Mouse (Mus musculus): ENCODE measurements around the gene Gm47995. TPM values are rescaled to one million over a fixed set of nuclear protein-coding genes. Genes with fewer than 3 reads are reported as not detected.

The Gm47995 gene
- polyA plus RNA-seq, 1 experiment from 2014 or later = not detected

DNA sequence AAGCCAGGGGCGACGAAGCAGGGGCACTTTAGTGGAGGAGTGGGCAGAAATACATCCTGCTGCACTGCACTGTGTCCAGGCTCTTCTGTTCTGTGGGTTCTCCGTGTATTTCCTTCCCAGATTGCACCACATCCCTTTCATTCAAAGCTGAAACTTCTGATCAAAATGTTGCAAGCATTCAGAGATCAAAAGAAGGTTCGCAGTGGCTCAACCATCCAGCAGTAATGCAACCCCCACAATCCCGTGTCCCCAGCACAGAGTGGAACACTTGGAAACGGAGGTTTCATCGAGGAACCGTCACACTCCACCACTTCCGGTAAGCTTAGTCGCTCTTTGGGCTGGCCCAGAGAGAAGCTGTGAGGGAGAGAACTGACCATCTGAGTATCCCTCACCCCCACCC is 46.9 kb downstream of the Gm47995 start:
- TF ChIP-seq EP300 (optimal IDR thresholded peaks at IDR 0.05) (no peak), CTCF (IDR thresholded peaks at IDR 0.05; ENCODE audit: low read depth) (no peak)
- Histone ChIP-seq H3K9me3 (ENCODE audit: control insufficient read depth, low read length) (no peaks in the 10 kb centered on the region), H3K4me2 (replicated peaks; ENCODE audit: low read depth) (no peak overlapping the region), H3K27ac (replicated peaks) (no peak overlapping the region), H3K9ac (ENCODE audit: low read length) (no peak overlapping the region), H3K4me3 (ENCODE audit: low read depth, low read length) (no peak overlapping the region), H3K4me1 (replicated peaks; ENCODE audit: control insufficient read depth, insufficient read depth) (no peaks in the 10 kb centered on the region), H3K36me3 (ENCODE audit: control insufficient read depth, insufficient read depth, low read length) (no peaks in the 10 kb centered on the region), H3K27me3 (ENCODE audit: control insufficient read depth, insufficient read depth, low read length) (no peaks in the 10 kb centered on the region)
- DNase-seq (ENCODE audit: low spot score) (no peak), ATAC-seq (ENCODE audit: low FRiP score, low TSS enrichment) (no peak)
- WGBS = 85% methylated on average over 10 of the region's 10 CpGs

- DNase-seq (ENCODE audit: low spot score) (no peak), ATAC-seq (ENCODE audit: low FRiP score, low TSS enrichment) (no peak)
- Histone ChIP-seq H3K9ac (ENCODE audit: low read length) (no peak overlapping the region), H3K36me3 (ENCODE audit: control insufficient read depth, insufficient read depth, low read length) (no peaks in the 10 kb centered on the region), H3K9me3 (ENCODE audit: control insufficient read depth, low read length) (no peaks in the 10 kb centered on the region), H3K4me1 (replicated peaks; ENCODE audit: control insufficient read depth, insufficient read depth) (no peaks in the 10 kb centered on the region), H3K27ac (replicated peaks) (no peak overlapping the region), H3K4me3 (ENCODE audit: low read depth, low read length) (no peak overlapping the region), H3K4me2 (replicated peaks; ENCODE audit: low read depth) (no peak overlapping the region), H3K27me3 (ENCODE audit: control insufficient read depth, insufficient read depth, low read length) (no peaks in the 10 kb centered on the region)
- TF ChIP-seq EP300 (optimal IDR thresholded peaks at IDR 0.05) (no peak), CTCF (IDR thresholded peaks at IDR 0.05; ENCODE audit: low read depth) (no peak)
- 62% methylated on average over 2 of the region's 2 CpGs for WGBS
These were observed 47.6 kb downstream of the Gm47995 start for GRCm38 (mm10) chr1:151245846-151246245.

Other genes starting within 250 kb of the Gm47995 start
- gene Hmcn1, start 205.0 kb upstream of the Gm47995 start, polyA plus RNA-seq (2015; fragmentation: Nextera tagmentation; extraction: Ambion mirVana) = 7.5 and 8.0 TPM in 2 replicates
- not detected in 2 replicates for gene Gm47985, start 15.9 kb upstream of the Gm47995 start, polyA plus RNA-seq (2015; fragmentation: Nextera tagmentation; extraction: Ambion mirVana)
- 0.05 TPM in 1 of 2 replicates, not detected in the other for gene Gm8947, start 6.1 kb upstream of the Gm47995 start, polyA plus RNA-seq (2015; fragmentation: Nextera tagmentation; extraction: Ambion mirVana)
- gene 3110040M04Rik, start 5.7 kb downstream of the Gm47995 start, polyA plus RNA-seq (2015; fragmentation: Nextera tagmentation; extraction: Ambion mirVana) = not detected in 2 replicates
- gene Gm47996, start 11.7 kb downstream of the Gm47995 start, polyA plus RNA-seq (2015; fragmentation: Nextera tagmentation; extraction: Ambion mirVana) = not detected in 2 replicates
- 92.8 and 97.5 TPM in 2 replicates for gene Ivns1abp, start 146.0 kb downstream of the Gm47995 start, polyA plus RNA-seq (2015; fragmentation: Nextera tagmentation; extraction: Ambion mirVana)
- gene Swt1, start 230.0 kb downstream of the Gm47995 start, polyA plus RNA-seq (2015; fragmentation: Nextera tagmentation; extraction: Ambion mirVana) = 25.1 and 25.6 TPM in 2 replicates
- gene Trmt1l, start 230.1 kb downstream of the Gm47995 start, polyA plus RNA-seq (2015; fragmentation: Nextera tagmentation; extraction: Ambion mirVana) = 15.2 and 15.9 TPM in 2 replicates